ENCODE assay signal across 12 mouse cellular contexts in the genomic region with DNA sequence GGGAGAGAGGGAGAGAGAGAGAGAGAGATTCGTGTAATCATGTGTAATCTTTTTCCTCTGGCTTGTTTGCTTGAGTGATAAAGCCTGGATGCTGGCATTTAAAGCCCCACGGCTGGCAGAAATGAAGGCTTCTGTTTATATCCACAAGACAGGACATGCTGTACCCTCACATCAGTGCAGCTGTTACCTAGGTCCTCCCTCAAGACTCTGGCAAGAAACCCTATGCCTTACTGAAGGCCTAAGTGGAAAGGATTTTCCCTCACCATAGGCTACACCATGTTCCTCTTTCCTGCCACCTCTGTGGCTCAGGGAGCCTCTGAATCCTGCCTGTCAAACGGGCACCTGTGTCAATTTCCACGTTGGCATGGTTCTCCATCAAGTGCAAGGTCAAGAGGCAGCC. TPM values are rescaled to one million over a fixed set of nuclear protein-coding genes. Genes with fewer than 3 reads are reported as not detected.
DNase-seq lines count a peak whose midpoint lies in the region; ATAC-seq and TF ChIP-seq lines count a peak whose summit lies in the region.
"Had no signal": no experiment of that assay in that cellular context is flagged by ENCODE, and none has a peak within 500 bp of the region (broad histone marks: within the 10 kb centered on the region; RNA-seq: fewer than 3 reads in every experiment).

No protein-coding gene starts in this region.

- no peak for TF ChIP-seq CTCF in cortical plate, adult 2 months (IDR thresholded peaks at IDR 0.05; ENCODE audit: extremely low read depth, insufficient read depth, low read length)
- no peak for TF ChIP-seq CTCF in forebrain, postnatal 0 days (IDR thresholded peaks at IDR 0.05; ENCODE audit: low read depth)

- no peaks in the 10 kb centered on the region for H3K27me3 ChIP-seq in forebrain, postnatal 0 days (ENCODE audit: insufficient read depth, low read length)
- H3K27me3 ChIP-seq in midbrain, embryonic 12.5 days: no peaks in the 10 kb centered on the region

- peak overlapping the region; percentile 53 for H3K27ac ChIP-seq in cortical plate, adult 2 months (ENCODE audit: insufficient read depth, low read length)
- H3K27ac ChIP-seq in forebrain, postnatal 0 days (ENCODE audit: low read depth, low read length): peak overlapping the region; percentile 62; the same call in 1 of the 2 replicates
- H3K27ac ChIP-seq in midbrain, embryonic 12.5 days (replicated peaks): peak overlapping the region; percentile 75

- peak; percentile 71 for DNase-seq in gastrocnemius, postnatal 25 days
- no peak for DNase-seq in gastrocnemius, postnatal 4 days (ENCODE audit: low spot score in 2 of 2)
- DNase-seq in forebrain, postnatal 0 days: peak; percentile 17
- DNase-seq in cerebellum, adult 8-10 months: no peak
- no peak for DNase-seq in adrenal gland, postnatal 4 days (ENCODE audit: low spot score in 2 of 2)
- DNase-seq: liver, postnatal 0 days had no signal

- peak; percentile 53 for ATAC-seq in forebrain, postnatal 0 days
- 0 out of 2 replicates have a peak, but pooled peaks have one; percentile 31 for ATAC-seq in midbrain, embryonic 12.5 days (ENCODE audit: low FRiP score, low read depth)
- no peak for ATAC-seq in megakaryocyte progenitor cell, adult 5-6 weeks (replicated peaks; ENCODE audit: poor library complexity)
- ATAC-seq: intestine, postnatal 0 days had no signal

- no peaks in the 10 kb centered on the region for H3K36me3 ChIP-seq in forebrain, postnatal 0 days (ENCODE audit: insufficient read depth)
- H3K36me3 ChIP-seq in midbrain, embryonic 12.5 days: no peaks in the 10 kb centered on the region

- H3K9ac ChIP-seq in forebrain, postnatal 0 days: no peak overlapping the region
- H3K9ac ChIP-seq in midbrain, embryonic 12.5 days (replicated peaks): no peak overlapping the region
- H3K9ac ChIP-seq: liver, postnatal 0 days had no signal

- peaks cover 2% of the 10 kb centered on the region for H3K4me1 ChIP-seq in cortical plate, adult 2 months (ENCODE audit: control insufficient read depth, insufficient read depth, low read length)
- no peaks in the 10 kb centered on the region for H3K4me1 ChIP-seq in forebrain, postnatal 0 days (ENCODE audit: insufficient read depth)
- peaks cover 12% of the 10 kb centered on the region for H3K4me1 ChIP-seq in midbrain, embryonic 12.5 days

- H3K4me3 ChIP-seq in cortical plate, adult 2 months (ENCODE audit: insufficient read depth, low read length): no peak overlapping the region
- H3K4me3 ChIP-seq in forebrain, postnatal 0 days (ENCODE audit: low read depth, low read length): no peak overlapping the region
- H3K4me3 ChIP-seq in midbrain, embryonic 12.5 days: no peak overlapping the region

- WGBS in forebrain, postnatal 0 days: 27% methylated on average over 4 of the region's 4 CpGs
- 61% methylated on average over 4 of the region's 4 CpGs for WGBS in midbrain, embryonic 12.5 days

- H3K4me2 ChIP-seq in forebrain, postnatal 0 days (ENCODE audit: low read depth): no peak overlapping the region
- no peak overlapping the region; the same call in 1 of the 2 replicates for H3K4me2 ChIP-seq in midbrain, embryonic 12.5 days (replicated peaks)

- H3K9me3 ChIP-seq in forebrain, postnatal 0 days (ENCODE audit: low read length): no peaks in the 10 kb centered on the region
- H3K9me3 ChIP-seq in midbrain, embryonic 12.5 days: no peaks in the 10 kb centered on the region

- TF ChIP-seq POLR2A in cortical plate, adult 2 months (IDR thresholded peaks at IDR 0.05; ENCODE audit: extremely low read depth, insufficient read depth, low read length): no peak

RNA-seq across cellular contexts. Expression of a gene that starts 43.9 kb away (rescaled TPM):
- total RNA-seq in gastrocnemius, postnatal 25 days (2021): not detected
- total RNA-seq in gastrocnemius, postnatal 4 days (2021): not detected
- polyA plus RNA-seq in cortical plate, adult 2 months (2012; rRNA removed): 1.1 and 1.6 TPM in 2 replicates
- total RNA-seq in forebrain, postnatal 0 days (2014; rRNA removed): 0.15 and 0.19 TPM in 2 replicates
- 0.74 and 0.93 TPM in 2 replicates for polyA plus RNA-seq in forebrain, postnatal 0 days (2015; fragmentation: Nextera tagmentation; extraction: Ambion mirVana)
- polyA plus RNA-seq in midbrain, embryonic 12.5 days (2016; fragmentation: Nextera tagmentation; extraction: Ambion mirVana): 0.12 and 0.40 TPM in 2 replicates
- under 1 TPM; 0.39 to 0.42 TPM for total RNA-seq in adrenal gland, postnatal 4 days (2021)
- not detected in 2 replicates for total RNA-seq in megakaryocyte progenitor cell, adult 5-6 weeks (2015)
- 0.25 TPM in 1 of 2 replicates, not detected in the other for total RNA-seq in megakaryocyte progenitor cell, adult 5-6 weeks (2017)
- total RNA-seq: neutrophil, adult 5-6 weeks had no signal
- polyA plus RNA-seq: intestine, postnatal 0 days; liver, postnatal 0 days; stomach, embryonic 14.5 days had no signal

Comparison
In these comparisons a context has a peak if more than half of its experiments do, and no peak if none do; other contexts are left out.
1. DNase-seq: peak in gastrocnemius, postnatal 25 days (single experiment) and forebrain, postnatal 0 days (single experiment); none in gastrocnemius, postnatal 4 days (0 of 2), cerebellum, adult 8-10 months (single experiment) and adrenal gland, postnatal 4 days (0 of 2).
2. Peak in every context shown above with its lines, with median percentiles within 50 percentile points of each other: H3K27ac ChIP-seq.